Comparison of ENCODE assay signal across 8 mouse cellular contexts in genomic region chr7:132475069-132475468, GRCm38 (mm10).
DNase-seq lines count a peak whose midpoint lies in the region; ATAC-seq and TF ChIP-seq lines count a peak whose summit lies in the region.

No protein-coding gene starts in this region.

- ATAC-seq in liver, postnatal 0 days, result 0 out of 2 replicates have a peak, but pooled peaks have one; percentile 35
- ATAC-seq in erythroblast, adult 5-6 weeks (replicated peaks; ENCODE audit: low FRiP score, poor library complexity, severe bottlenecking), result no peak

- no peaks in the 10 kb centered on the region for H3K79me2 ChIP-seq in MEL (ENCODE audit: control insufficient read depth, insufficient read depth, low read length, poor library complexity)

- peaks cover 0 to 11% of the 10 kb centered on the region in 2 experiments; a peak in 1 of 4 replicates for H3K4me1 ChIP-seq in MEL (ENCODE audit: control insufficient read depth in 1 of 2, insufficient read depth in 2 of 2, low read length in 2 of 2)
- no peaks in the 10 kb centered on the region for H3K4me1 ChIP-seq in liver, postnatal 0 days (ENCODE audit: insufficient read depth)

- H3K9ac ChIP-seq in MEL (ENCODE audit: control insufficient read depth, low read depth, low read length, poor library complexity, severe bottlenecking), result no peak overlapping the region
- no peak overlapping the region for H3K9ac ChIP-seq in liver, postnatal 0 days (replicated peaks)

- no peak for TF ChIP-seq POLR2A in MEL (IDR thresholded peaks at IDR 0.05; ENCODE audit: control insufficient read depth in 1 of 2, insufficient read depth in 1 of 2, low read depth in 1 of 2, low read length in 2 of 2, poor library complexity in 1 of 2)

- TF ChIP-seq RAD21 in MEL (IDR thresholded peaks at IDR 0.05; ENCODE audit: low read depth, low read length), result peak; percentile 96

- intact Hi-C loops in gastrocnemius, postnatal 14 days (cut with DNase I; ENCODE audit: low total_unique reads), result loop anchor here (2.0 kb wide), 1 partner anchor 248 kb away; no protein-coding TSS in a partner anchor

- DNase-seq in CD4-positive, CD25-positive, alpha-beta regulatory T cell, adult 2 months (ENCODE audit: low read depth, low spot score), result peak; percentile 74
- DNase-seq in MEL (ENCODE audit: low read depth, low spot score), result peak; percentile 80
- peak; percentile 78 for DNase-seq in cerebellum, adult 9-10 months
- DNase-seq in gastrocnemius, postnatal 14 days, result peak; percentile 41
- peak; percentile 29 to 84 for DNase-seq in layer of hippocampus, adult 18-20 months (ENCODE audit: low spot score in 2 of 2)
- peak; percentile 67 for DNase-seq in liver, postnatal 0 days
- peak; percentile 42 to 59 for DNase-seq in right cerebral cortex, postnatal 36 days (ENCODE audit: low spot score in 2 of 2)

- peak; percentile 86 to 93 (median 87) for TF ChIP-seq CTCF in MEL (IDR thresholded peaks at IDR 0.05 in 2 of 3, conservative IDR thresholded peaks at IDR 0.05 in 1 of 3; ENCODE audit: control insufficient read depth in 1 of 3, insufficient read depth in 1 of 3, low read depth in 2 of 3, low read length in 3 of 3, poor library complexity in 1 of 3, severe bottlenecking in 1 of 3)
- TF ChIP-seq CTCF in liver, postnatal 0 days (IDR thresholded peaks at IDR 0.05; ENCODE audit: low read depth), result peak; percentile 86

- H3K36me3 ChIP-seq in MEL (ENCODE audit: control insufficient read depth in 1 of 2, insufficient read depth in 2 of 2, low read length in 2 of 2), result no peaks in the 10 kb centered on the region; a peak in 1 of 4 replicates
- H3K36me3 ChIP-seq in liver, postnatal 0 days (replicated peaks; ENCODE audit: insufficient read depth, low read length), result no peaks in the 10 kb centered on the region

- H3K27ac ChIP-seq in MEL (ENCODE audit: control insufficient read depth, low read depth, low read length), result no peak overlapping the region
- H3K27ac ChIP-seq in liver, postnatal 0 days (ENCODE audit: low read depth), result no peak overlapping the region

- H3K4me2 ChIP-seq in liver, postnatal 0 days (ENCODE audit: low read depth, low read length), result no peak overlapping the region

- no peak for TF ChIP-seq EP300 in MEL (IDR thresholded peaks at IDR 0.05; ENCODE audit: low read depth in 1 of 2, low read length in 2 of 2)
- no peak for TF ChIP-seq EP300 in liver, postnatal 0 days (IDR thresholded peaks at IDR 0.05; ENCODE audit: low read depth)

- 18% methylated on average over 5 of the region's 5 CpGs for WGBS in liver, postnatal 0 days (ENCODE audit: insufficient replicate concordance)

- H3K9me3 ChIP-seq in MEL (replicated peaks; ENCODE audit: insufficient read depth, low read length), result no peaks in the 10 kb centered on the region
- no peaks in the 10 kb centered on the region for H3K9me3 ChIP-seq in liver, postnatal 0 days (ENCODE audit: low read length)

- no peak overlapping the region for H3K4me3 ChIP-seq in MEL (ENCODE audit: control insufficient read depth in 1 of 2, insufficient read depth in 1 of 2, low read depth in 2 of 2, low read length in 2 of 2)
- H3K4me3 ChIP-seq in liver, postnatal 0 days (ENCODE audit: low read depth, low read length), result no peak overlapping the region

- no peaks in the 10 kb centered on the region for H3K27me3 ChIP-seq in MEL (ENCODE audit: control insufficient read depth in 1 of 2, insufficient read depth in 2 of 2, low read length in 2 of 2)
- no peaks in the 10 kb centered on the region for H3K27me3 ChIP-seq in liver, postnatal 0 days (ENCODE audit: insufficient read depth, low read length)

TF ChIP-seq in MEL, 35 proteins besides CTCF, POLR2A, EP300 and RAD21:
- TF ChIP-seq RCOR1 (IDR thresholded peaks at IDR 0.05; ENCODE audit: low read depth, low read length), result no peak
- TF ChIP-seq TCF12 (IDR thresholded peaks at IDR 0.05; ENCODE audit: low read depth, low read length), result no peak
- no peak for TF ChIP-seq CHD1 (IDR thresholded peaks at IDR 0.05; ENCODE audit: low read depth, low read length)
- TF ChIP-seq SMC3 (IDR thresholded peaks at IDR 0.05; ENCODE audit: low read depth, low read length), result peak; percentile 96
- peak; percentile 97 for TF ChIP-seq ZC3H11A (IDR thresholded peaks at IDR 0.05; ENCODE audit: low read depth, low read length)
- no peak for TF ChIP-seq ETS1 (IDR thresholded peaks at IDR 0.05; ENCODE audit: low read depth, low read length)
- no peak for TF ChIP-seq ZNF384 (IDR thresholded peaks at IDR 0.05; ENCODE audit: low read depth, low read length)
- TF ChIP-seq CHD2 (IDR thresholded peaks at IDR 0.05; ENCODE audit: low read length), result no peak
- TF ChIP-seq SIN3A (IDR thresholded peaks at IDR 0.05; ENCODE audit: low read length), result no peak
- TF ChIP-seq USF1 (IDR thresholded peaks at IDR 0.05; ENCODE audit: low read depth, low read length), result no peak
- 0 out of 2 replicates have a peak, but pooled peaks have one; percentile 15 for TF ChIP-seq NRF1 (IDR thresholded peaks at IDR 0.05; ENCODE audit: insufficient read depth, low read depth, low read length, poor library complexity, severe bottlenecking)
- TF ChIP-seq TAL1 (IDR thresholded peaks at IDR 0.05; ENCODE audit: low read length), result no peak
